Mouse (Mus musculus) embryonic facial prominence, embryonic 15.5 days (tissue): Measurements from ENCODE around the gene Zfyve28. TPM values are rescaled to one million over a fixed set of nuclear protein-coding genes. Genes with fewer than 3 reads are reported as not detected.

Experiments
- ATAC-seq: fragments of 200-750 bp; cut with Nextera tagmentation; 2 replicates; pipeline ENCODE4 v1.8.0; 2017; ENCODE audit warnings: low read depth, moderate TSS enrichment; ENCODE audit not compliant: insufficient number of reproducible peaks, low FRiP score, low TSS enrichment
- H3K27ac ChIP-seq: fragments of 300-500 bp; sonication (generic); replicated peaks from 2 replicates; pipeline ENCODE4 v1.5.1; 2015; ENCODE audit warnings: mild to moderate bottlenecking, inconsistent platforms
- H3K27me3 ChIP-seq: fragments of 300-500 bp; sonication (generic); 2 replicates; pipeline ENCODE4 v1.6.1; 2015; ENCODE audit warnings: inconsistent platforms
- H3K36me3 ChIP-seq: fragments of 300-500 bp; sonication (generic); 2 replicates; pipeline ENCODE4 v1.6.1; 2015; ENCODE audit warnings: mild to moderate bottlenecking, inconsistent platforms
- H3K4me1 ChIP-seq: fragments of 300-500 bp; sonication (generic); 2 replicates; pipeline ENCODE4 v1.6.1; 2015; ENCODE audit warnings: inconsistent platforms
- H3K4me2 ChIP-seq: fragments of 300-500 bp; sonication (generic); replicated peaks from 2 replicates; pipeline ENCODE4 v1.6.1; 2015; ENCODE audit warnings: mild to moderate bottlenecking, inconsistent platforms
- H3K4me3 ChIP-seq: fragments of 300-500 bp; sonication (generic); replicated peaks from 2 replicates; pipeline ENCODE4 v1.5.1; 2015; ENCODE audit warnings: mild to moderate bottlenecking, inconsistent platforms
- H3K9ac ChIP-seq: fragments of 300-500 bp; sonication (generic); 2 replicates; pipeline ENCODE4 v1.6.1; 2015; ENCODE audit warnings: inconsistent platforms
- H3K9me3 ChIP-seq: fragments of 300-500 bp; sonication (generic); replicated peaks from 2 replicates; pipeline ENCODE4 v1.6.1; 2016; ENCODE audit warnings: inconsistent platforms
- WGBS: fragments of 180-500 bp; shearing (Covaris S2); methylation state at CpG from one replicate; pipeline ENCODE4 v1.1.7; 2015; 5-methylcytosine and 5-hydroxymethylcytosine counted together
- polyA plus RNA-seq: library from polyadenylated mRNA; unstranded; fragments of >200 nt; fragmentation: Nextera tagmentation; extraction: Ambion mirVana; gene quantifications from 2 replicates; pipeline ENCODE4 v1.2.1, GENCODE M21; 2015

The Zfyve28 gene
- polyA plus RNA-seq, 1 experiment from 2014 or later: 1.2 TPM

- no peak for ATAC-seq
- Histone ChIP-seq H3K4me1 (peaks cover 22% of the 10 kb centered on the region), H3K36me3 (no peaks in the 10 kb centered on the region), H3K4me2 (peak overlapping the region; percentile 99), H3K27ac (no peak overlapping the region), H3K27me3 (peaks cover 59% of the 10 kb centered on the region), H3K4me3 (peak overlapping the region; percentile 65), H3K9ac (no peak overlapping the region), H3K9me3 (no peaks in the 10 kb centered on the region)
- 0% methylated on average over 11 of the region's 11 CpGs for WGBS
Measured at GRCm38 (mm10) chr5:34286516-34286915, 1.7 kb downstream of the Zfyve28 start.

- 79% methylated on average over 2 of the region's 2 CpGs for WGBS
- peaks cover 22% of the 10 kb centered on the region for H3K4me1 ChIP-seq
- ATAC-seq: no peak
- H3K9ac ChIP-seq: no peak overlapping the region
- H3K27ac ChIP-seq: no peak overlapping the region
- no peak overlapping the region for H3K4me3 ChIP-seq
- no peak overlapping the region for H3K4me2 ChIP-seq
- peaks cover 49% of the 10 kb centered on the region for H3K27me3 ChIP-seq
- H3K36me3 ChIP-seq: no peaks in the 10 kb centered on the region
- no peaks in the 10 kb centered on the region for H3K9me3 ChIP-seq
Measured at GRCm38 (mm10) chr5:34285285-34285684, 3.0 kb downstream of the Zfyve28 start.

DNA sequence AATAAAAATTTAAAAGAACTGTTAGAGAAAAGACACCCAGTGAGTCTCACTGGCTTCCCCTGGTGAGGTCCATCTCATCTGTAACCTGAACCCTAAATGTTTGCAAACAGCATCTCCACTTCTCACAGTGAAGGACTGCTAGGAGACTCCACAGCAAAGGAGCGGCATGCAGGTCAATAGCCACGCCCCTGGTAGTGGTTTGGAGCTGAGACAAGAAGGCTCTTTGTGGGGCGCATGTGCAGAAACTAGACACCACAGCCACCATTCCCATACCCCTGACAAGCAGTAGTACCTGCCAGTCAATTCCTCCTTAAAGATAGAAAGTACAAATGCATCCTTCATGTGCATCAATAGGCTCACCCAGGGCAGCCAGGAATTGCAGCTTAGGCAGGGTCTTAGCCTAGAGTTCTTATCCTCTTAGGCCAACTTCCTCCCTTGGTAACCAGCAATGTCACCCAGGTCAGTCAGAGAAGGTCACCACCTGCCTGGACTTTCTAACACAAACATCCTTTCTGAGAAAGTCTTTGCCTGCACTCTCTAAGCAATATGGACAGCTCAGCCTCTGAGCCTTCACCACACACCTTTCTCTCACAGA lies 4.0 kb downstream of the Zfyve28 start:
- Histone ChIP-seq H3K9ac (no peak overlapping the region), H3K4me2 (no peak overlapping the region), H3K9me3 (no peaks in the 10 kb centered on the region), H3K27me3 (peaks cover 47% of the 10 kb centered on the region), H3K27ac (no peak overlapping the region), H3K36me3 (no peaks in the 10 kb centered on the region), H3K4me3 (no peak overlapping the region), H3K4me1 (peaks cover 22% of the 10 kb centered on the region)
- 22% methylated on average over 3 of the region's 3 CpGs for WGBS
- no peak for ATAC-seq

- peaks cover 39% of the 10 kb centered on the region for H3K27me3 ChIP-seq
Measured at GRCm38 (mm10) chr5:34283355-34283754, 4.9 kb downstream of the Zfyve28 start.

DNA sequence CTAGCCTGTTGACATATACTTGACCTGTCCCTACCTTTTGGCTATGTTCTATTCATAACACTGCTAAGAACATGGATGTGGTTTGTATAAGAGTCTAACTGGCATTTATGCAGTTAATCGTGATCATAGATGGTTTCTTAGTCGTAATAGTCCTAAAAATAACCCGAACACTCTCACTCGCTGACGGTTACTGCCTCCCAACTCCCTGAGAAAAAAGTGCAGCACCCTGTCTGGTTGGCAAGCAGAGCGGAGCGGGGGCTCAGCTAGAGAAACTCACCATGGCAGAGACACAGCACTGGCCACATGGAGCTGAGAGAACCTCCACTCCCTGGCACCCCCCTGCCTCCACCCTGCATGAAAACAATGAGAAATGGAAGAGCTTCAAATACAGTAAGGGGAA lies 7.3 kb downstream of the Zfyve28 start:
- WGBS: 54% methylated on average over 7 of the region's 7 CpGs
- Histone ChIP-seq H3K4me2 (no peak overlapping the region), H3K4me1 (no peaks in the 10 kb centered on the region), H3K36me3 (no peaks in the 10 kb centered on the region), H3K4me3 (no peak overlapping the region), H3K27me3 (peaks cover 15% of the 10 kb centered on the region), H3K27ac (no peak overlapping the region), H3K9me3 (no peaks in the 10 kb centered on the region), H3K9ac (no peak overlapping the region)
- ATAC-seq: no peak

More at GRCm38 (mm10) chr5:34283355-34283754, 4.9 kb downstream of the Zfyve28 start:
- ATAC-seq: no peak
- H3K4me2 ChIP-seq: no peak overlapping the region
- no peak overlapping the region for H3K4me3 ChIP-seq
- WGBS: 88% methylated on average over 5 of the region's 5 CpGs
- no peak overlapping the region for H3K27ac ChIP-seq
- H3K9me3 ChIP-seq: no peaks in the 10 kb centered on the region
- H3K36me3 ChIP-seq: no peaks in the 10 kb centered on the region
- H3K4me1 ChIP-seq: peaks cover 20% of the 10 kb centered on the region
- H3K9ac ChIP-seq: no peak overlapping the region

GRCm38 (mm10) chr5:34279214-34279613 lies 9.0 kb downstream of the Zfyve28 start:
- no peak for ATAC-seq
- H3K27me3 ChIP-seq: peaks cover 6% of the 10 kb centered on the region
- no peak overlapping the region for H3K4me2 ChIP-seq
- no peaks in the 10 kb centered on the region for H3K9me3 ChIP-seq
- H3K9ac ChIP-seq: no peak overlapping the region
- H3K36me3 ChIP-seq: no peaks in the 10 kb centered on the region
- no peak overlapping the region for H3K4me3 ChIP-seq
- H3K27ac ChIP-seq: no peak overlapping the region
- no peaks in the 10 kb centered on the region for H3K4me1 ChIP-seq
- 87% methylated on average over 9 of the region's 9 CpGs for WGBS

- Histone ChIP-seq H3K27ac (no peak overlapping the region), H3K27me3 (0 out of 2 replicates have a peak, but pooled peaks cover 3% of the 10 kb centered on the region), H3K9me3 (no peaks in the 10 kb centered on the region), H3K4me2 (no peak overlapping the region), H3K36me3 (no peaks in the 10 kb centered on the region), H3K4me3 (no peak overlapping the region), H3K9ac (no peak overlapping the region), H3K4me1 (no peaks in the 10 kb centered on the region)
- WGBS: 66% methylated on average over 4 of the region's 4 CpGs
- no peak for ATAC-seq
Measured at GRCm38 (mm10) chr5:34278058-34278457, 10.2 kb downstream of the Zfyve28 start.

DNA sequence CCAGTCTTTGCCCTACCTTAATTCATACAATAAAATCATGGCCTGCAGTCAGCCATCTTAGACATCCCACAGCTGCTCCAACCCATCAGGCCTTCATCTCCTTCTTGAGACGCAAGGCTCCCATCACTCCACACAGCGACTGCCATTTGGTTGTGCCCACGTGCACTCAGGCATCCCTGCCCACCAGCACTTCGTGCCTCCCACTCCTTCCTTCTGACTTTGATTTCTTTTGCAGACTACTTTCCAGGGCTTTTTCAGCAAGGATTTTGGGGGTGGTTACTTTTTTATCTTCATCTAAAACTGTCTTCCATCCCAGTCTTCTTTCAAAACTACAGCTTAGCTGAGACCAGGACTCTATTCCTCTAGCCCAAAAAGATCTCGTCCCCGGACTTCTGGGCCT lies 11.5 kb downstream of the Zfyve28 start:
- Histone ChIP-seq H3K9ac (no peak overlapping the region), H3K4me2 (no peak overlapping the region), H3K4me1 (no peaks in the 10 kb centered on the region), H3K27ac (no peak overlapping the region), H3K4me3 (no peak overlapping the region), H3K27me3 (0 out of 2 replicates have a peak, but pooled peaks cover 3% of the 10 kb centered on the region), H3K9me3 (no peaks in the 10 kb centered on the region), H3K36me3 (no peaks in the 10 kb centered on the region)
- ATAC-seq: no peak
- WGBS: 60% methylated on average over 6 of the region's 6 CpGs

DNA sequence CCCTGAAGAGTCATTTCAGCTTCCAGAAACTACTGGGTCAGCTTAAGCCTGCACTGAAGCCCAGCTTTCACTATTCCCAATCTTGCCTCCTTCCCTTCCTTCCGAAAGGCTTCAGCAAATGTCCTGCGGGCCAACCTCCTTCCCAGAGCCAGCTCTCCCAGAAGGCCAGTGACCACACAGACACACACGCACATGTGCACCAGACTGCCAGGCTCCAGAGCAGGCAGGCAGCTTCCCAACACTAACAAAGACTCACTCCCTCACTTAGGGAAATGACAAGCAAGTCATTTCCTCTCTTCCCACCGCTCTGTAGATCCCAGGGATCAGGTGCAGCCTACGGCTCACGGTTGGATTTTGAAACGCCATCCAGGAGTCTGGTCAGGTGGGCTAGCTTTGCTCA lies 12.1 kb downstream of the Zfyve28 start:
- H3K9me3 ChIP-seq: no peaks in the 10 kb centered on the region
- no peak for ATAC-seq
- WGBS: 72% methylated on average over 7 of the region's 7 CpGs
- 0 out of 2 replicates have a peak, but pooled peaks cover 3% of the 10 kb centered on the region for H3K27me3 ChIP-seq
- no peak overlapping the region for H3K4me2 ChIP-seq
- no peak overlapping the region for H3K9ac ChIP-seq
- H3K36me3 ChIP-seq: no peaks in the 10 kb centered on the region
- H3K4me1 ChIP-seq: no peaks in the 10 kb centered on the region
- no peak overlapping the region for H3K4me3 ChIP-seq
- H3K27ac ChIP-seq: no peak overlapping the region

DNA sequence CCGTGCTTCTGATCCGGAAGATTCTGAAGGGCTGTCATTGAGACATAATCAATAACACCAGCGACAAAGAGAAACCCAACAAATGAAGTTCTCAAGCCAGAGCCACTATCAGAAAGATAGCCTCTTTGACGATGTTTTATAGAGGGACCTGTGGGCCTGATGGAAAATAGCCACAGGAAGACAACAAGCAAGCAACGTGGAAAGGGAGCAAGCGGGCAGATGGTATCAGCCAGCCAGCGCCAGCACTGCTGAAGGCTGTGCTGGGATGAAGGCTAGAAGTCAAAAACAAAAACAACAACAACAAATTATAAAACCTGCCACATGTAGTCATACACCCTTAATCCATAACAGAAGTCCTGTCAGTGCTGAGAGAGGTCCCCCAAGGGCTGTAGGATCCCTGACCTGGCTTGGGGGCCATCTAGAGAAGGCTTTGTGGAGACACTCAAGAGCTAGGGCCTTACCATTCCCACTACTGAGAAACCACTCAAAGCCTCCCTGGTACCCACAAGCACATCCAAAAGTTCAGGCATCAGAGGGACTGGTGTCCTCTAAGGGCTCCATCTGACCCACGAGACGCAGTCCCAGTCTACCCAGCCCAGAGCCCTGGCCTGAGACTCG lies 13.5 kb downstream of the Zfyve28 start:
- no peaks in the 10 kb centered on the region for H3K4me1 ChIP-seq
- ATAC-seq: no peak
- no peak overlapping the region for H3K9ac ChIP-seq
- H3K4me2 ChIP-seq: no peak overlapping the region
- no peak overlapping the region for H3K27ac ChIP-seq
- 0 out of 2 replicates have a peak, but pooled peaks cover 2% of the 10 kb centered on the region for H3K27me3 ChIP-seq
- WGBS: 89% methylated on average over 10 of the region's 10 CpGs
- H3K36me3 ChIP-seq: no peaks in the 10 kb centered on the region
- no peak overlapping the region for H3K4me3 ChIP-seq
- H3K9me3 ChIP-seq: no peaks in the 10 kb centered on the region

- 85% methylated on average over 3 of the region's 3 CpGs for WGBS
- H3K27me3 ChIP-seq: no peaks in the 10 kb centered on the region
- no peaks in the 10 kb centered on the region for H3K36me3 ChIP-seq
- H3K9me3 ChIP-seq: no peaks in the 10 kb centered on the region
- no peak for ATAC-seq
- H3K4me1 ChIP-seq: no peaks in the 10 kb centered on the region
- H3K4me2 ChIP-seq: no peak overlapping the region
- H3K9ac ChIP-seq: no peak overlapping the region
- H3K4me3 ChIP-seq: no peak overlapping the region
- H3K27ac ChIP-seq: no peak overlapping the region
Measured at GRCm38 (mm10) chr5:34274268-34274667, 14.0 kb downstream of the Zfyve28 start.

- no peaks in the 10 kb centered on the region for H3K4me1 ChIP-seq
- no peak overlapping the region for H3K4me2 ChIP-seq
- no peaks in the 10 kb centered on the region for H3K36me3 ChIP-seq
- no peaks in the 10 kb centered on the region for H3K27me3 ChIP-seq
- no peak overlapping the region for H3K9ac ChIP-seq
- no peak overlapping the region for H3K27ac ChIP-seq
- no peak for ATAC-seq
- 47% methylated on average over 5 of the region's 5 CpGs for WGBS
- H3K9me3 ChIP-seq: no peaks in the 10 kb centered on the region
- H3K4me3 ChIP-seq: no peak overlapping the region
Measured at GRCm38 (mm10) chr5:34273251-34273681, 15.0 kb downstream of the Zfyve28 start.
